Comparison of ENCODE assay signal across 12 mouse cellular contexts in the genomic region with DNA sequence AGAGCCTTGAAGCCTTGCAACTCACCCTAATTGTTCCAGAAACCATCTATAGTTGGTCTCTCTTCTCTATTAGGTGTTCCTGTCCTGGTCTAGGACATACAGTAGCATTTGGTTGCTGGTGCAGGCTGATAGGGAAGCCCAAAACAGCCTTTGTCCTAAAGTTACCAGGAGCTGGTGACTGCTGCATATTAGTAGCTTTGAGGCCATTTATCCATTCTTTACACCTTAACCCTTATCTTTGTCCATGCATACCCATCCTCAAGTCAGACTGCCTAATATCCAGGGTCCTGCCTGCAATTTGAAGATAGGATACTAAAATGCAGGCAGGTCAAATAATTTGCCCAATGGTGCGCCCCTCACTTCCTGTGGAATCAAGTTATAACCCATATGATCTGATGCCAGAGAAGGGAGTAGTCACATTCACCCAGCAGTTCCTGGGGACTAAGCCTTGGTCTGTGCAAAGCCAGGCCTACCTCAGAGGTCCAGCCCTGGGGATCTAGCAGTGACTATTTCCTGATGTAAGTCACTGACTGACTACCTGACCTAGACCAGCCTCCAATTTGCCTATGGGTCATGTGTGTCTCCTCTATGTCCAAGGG. TPM values are rescaled to one million over a fixed set of nuclear protein-coding genes. Genes with fewer than 3 reads are reported as not detected.
A peak's percentile ranks its signal among the peaks of the same experiment; 100 is the strongest.
DNase-seq lines count a peak whose midpoint lies in the region; ATAC-seq and TF ChIP-seq lines count a peak whose summit lies in the region.
"Had no signal": no experiment of that assay in that cellular context is flagged by ENCODE, and none has a peak within 500 bp of the region (broad histone marks: within the 10 kb centered on the region; RNA-seq: fewer than 3 reads in every experiment).

No protein-coding gene starts in this region.

- ATAC-seq in kidney, embryonic 16.5 days (ENCODE audit: low FRiP score, low TSS enrichment) = no peak
- ATAC-seq in megakaryocyte progenitor cell, adult 5-6 weeks (replicated peaks; ENCODE audit: poor library complexity) = peak; percentile 71
- ATAC-seq: midbrain, embryonic 15.5 days had no signal

- 77% methylated on average over 1 of the region's 1 CpGs for WGBS in kidney, embryonic 16.5 days

- no peak overlapping the region for H3K9ac ChIP-seq in kidney, embryonic 16.5 days (replicated peaks; ENCODE audit: low read length)
- H3K9ac ChIP-seq: hindbrain, embryonic 14.5 days; midbrain, embryonic 15.5 days had no signal

- H3K4me2 ChIP-seq in kidney, embryonic 16.5 days (replicated peaks; ENCODE audit: low read depth, low read length) = no peak overlapping the region
- H3K4me2 ChIP-seq: hindbrain, embryonic 14.5 days; midbrain, embryonic 15.5 days had no signal

- no peak for TF ChIP-seq CTCF in gastrocnemius, adult 2 months (IDR thresholded peaks at IDR 0.05)
- no peak for TF ChIP-seq CTCF in embryonic fibroblast, embryonic 13.5 days (IDR thresholded peaks at IDR 0.05; ENCODE audit: borderline replicate concordance, insufficient read depth, low read length)

- no peak for TF ChIP-seq POLR2A in embryonic fibroblast, embryonic 13.5 days (IDR thresholded peaks at IDR 0.05; ENCODE audit: low read depth, low read length)

- H3K36me3 ChIP-seq in kidney, embryonic 16.5 days (ENCODE audit: insufficient read depth, low read length) = no peaks in the 10 kb centered on the region
- H3K36me3 ChIP-seq: midbrain, embryonic 15.5 days had no signal

- peaks cover 13% of the 10 kb centered on the region; the same call in 1 of the 2 replicates for H3K27me3 ChIP-seq in kidney, embryonic 16.5 days (ENCODE audit: insufficient read depth, low read length)
- H3K27me3 ChIP-seq: midbrain, embryonic 15.5 days had no signal

- intact Hi-C loops in gastrocnemius, adult 2 months (cut with DNase I) = no loop called here
- intact Hi-C loops in gastrocnemius, postnatal 36 days (cut with DNase I) = no loop called here
- intact Hi-C loops in left cerebral cortex, postnatal 10 days (cut with DNase I) = no loop called here

- H3K4me1 ChIP-seq in kidney, embryonic 16.5 days (ENCODE audit: insufficient read depth, low read length) = peaks cover 5% of the 10 kb centered on the region
- H3K4me1 ChIP-seq in embryonic fibroblast, embryonic 13.5 days (ENCODE audit: control insufficient read depth, insufficient read depth, low read length) = peaks cover 22% of the 10 kb centered on the region
- H3K4me1 ChIP-seq: midbrain, embryonic 15.5 days had no signal

- peak overlapping the region; percentile 58 for H3K27ac ChIP-seq in gastrocnemius, adult 2 months
- H3K27ac ChIP-seq in kidney, embryonic 16.5 days (ENCODE audit: low read length) = peak overlapping the region; percentile 91
- H3K27ac ChIP-seq in embryonic fibroblast, embryonic 13.5 days (ENCODE audit: insufficient read depth, low read length) = peak overlapping the region; percentile 98
- H3K27ac ChIP-seq: hindbrain, embryonic 14.5 days; midbrain, embryonic 15.5 days had no signal

- H3K4me3 ChIP-seq in gastrocnemius, adult 2 months = no peak overlapping the region
- no peak overlapping the region for H3K4me3 ChIP-seq in kidney, embryonic 16.5 days (ENCODE audit: low read length)
- H3K4me3 ChIP-seq in embryonic fibroblast, embryonic 13.5 days (ENCODE audit: insufficient read depth, low read length) = no peak overlapping the region
- H3K4me3 ChIP-seq: midbrain, embryonic 15.5 days had no signal

- no peak for DNase-seq in gastrocnemius, adult 2 months
- DNase-seq in gastrocnemius, postnatal 36 days = no peak
- DNase-seq in kidney, adult 18-20 months = no peak
- DNase-seq in gastrocnemius, adult 8-10 months (ENCODE audit: low spot score in 2 of 2) = no peak
- no peak for DNase-seq in left cerebral cortex, postnatal 10 days (ENCODE audit: extremely low spot score in 1 of 2, low spot score in 2 of 2)
- DNase-seq: cerebellum, postnatal 14 days had no signal

- H3K9me3 ChIP-seq in kidney, embryonic 16.5 days (ENCODE audit: low read length) = no peaks in the 10 kb centered on the region
- H3K9me3 ChIP-seq: midbrain, embryonic 15.5 days had no signal

RNA-seq across cellular contexts. Expression of gene Bgn, which starts 7.6 kb away (rescaled TPM):
- 10 to 100 TPM; 37.5 to 70.6 TPM for total RNA-seq in gastrocnemius, adult 2 months (2021)
- total RNA-seq in gastrocnemius, postnatal 36 days (2021) = 100 to 1,000 TPM in 1 of 2 experiments, 10 to 100 TPM in 1; 70.0 to 118 TPM
- polyA plus RNA-seq in kidney, embryonic 16.5 days (2015; fragmentation: Nextera tagmentation; extraction: Ambion mirVana) = 98.7 and 109 TPM in 2 replicates
- 6,335 and 6,763 TPM in 2 replicates for polyA plus RNA-seq in embryonic fibroblast, embryonic 13.5 days (2011; ENCODE audit: insufficient read length, low read depth, missing spikeins)
- total RNA-seq in megakaryocyte progenitor cell, adult 5-6 weeks (2015) = 1.3 and 1.4 TPM in 2 replicates
- total RNA-seq in megakaryocyte progenitor cell, adult 5-6 weeks (2017) = 0.30 TPM in 1 of 2 replicates, not detected in the other
- total RNA-seq in gastrocnemius, adult 8-10 months (2022) = 10 to 100 TPM; 19.5 to 43.0 (median 27.5) TPM
- 10 to 100 TPM; 33.2 to 34.7 TPM for total RNA-seq in left cerebral cortex, postnatal 10 days (2021)

RNA-seq across cellular contexts. Expression of gene Haus7, which starts 16.9 kb away (rescaled TPM):
- total RNA-seq in gastrocnemius, adult 2 months (2021) = 10 to 100 TPM in 1 of 2 experiments, 1 to 10 TPM in 1; 9.3 to 10.7 TPM
- 10 to 100 TPM; 11.0 to 13.7 TPM for total RNA-seq in gastrocnemius, postnatal 36 days (2021)
- polyA plus RNA-seq in kidney, embryonic 16.5 days (2015; fragmentation: Nextera tagmentation; extraction: Ambion mirVana) = 64.2 and 70.0 TPM in 2 replicates
- polyA plus RNA-seq in embryonic fibroblast, embryonic 13.5 days (2011; ENCODE audit: insufficient read length, low read depth, missing spikeins) = 25.2 and 33.5 TPM in 2 replicates
- 27.1 and 34.7 TPM in 2 replicates for total RNA-seq in megakaryocyte progenitor cell, adult 5-6 weeks (2015)
- 48.9 and 63.1 TPM in 2 replicates for total RNA-seq in megakaryocyte progenitor cell, adult 5-6 weeks (2017)
- 10 to 100 TPM in 3 of 4 experiments, 1 to 10 TPM in 1; 9.3 to 13.2 (median 12.2) TPM for total RNA-seq in gastrocnemius, adult 8-10 months (2022)
- total RNA-seq in left cerebral cortex, postnatal 10 days (2021) = 10 to 100 TPM; 13.7 to 15.0 TPM

RNA-seq across cellular contexts. Expression of gene Atp2b3, which starts 27.1 kb away (rescaled TPM):
- 10 to 100 TPM; 10.1 to 12.7 TPM for total RNA-seq in gastrocnemius, adult 2 months (2021)
- 10 to 100 TPM; 13.2 to 14.3 TPM for total RNA-seq in gastrocnemius, postnatal 36 days (2021)
- 0.19 TPM in 2 replicates for polyA plus RNA-seq in kidney, embryonic 16.5 days (2015; fragmentation: Nextera tagmentation; extraction: Ambion mirVana)
- polyA plus RNA-seq in embryonic fibroblast, embryonic 13.5 days (2011; ENCODE audit: insufficient read length, low read depth, missing spikeins) = not detected in 2 replicates
- total RNA-seq in megakaryocyte progenitor cell, adult 5-6 weeks (2015) = not detected in 2 replicates
- not detected in 2 replicates for total RNA-seq in megakaryocyte progenitor cell, adult 5-6 weeks (2017)
- total RNA-seq in gastrocnemius, adult 8-10 months (2022) = 10 to 100 TPM; 10.7 to 14.4 (median 11.3) TPM
- total RNA-seq in left cerebral cortex, postnatal 10 days (2021) = 10 to 100 TPM; 63.9 to 64.2 TPM

RNA-seq across cellular contexts. Expression of gene Trex2, which starts 40.6 kb away (rescaled TPM):
- total RNA-seq in gastrocnemius, adult 2 months (2021) = not detected
- not detected for total RNA-seq in gastrocnemius, postnatal 36 days (2021)
- polyA plus RNA-seq in kidney, embryonic 16.5 days (2015; fragmentation: Nextera tagmentation; extraction: Ambion mirVana) = not detected in 2 replicates
- polyA plus RNA-seq in embryonic fibroblast, embryonic 13.5 days (2011; ENCODE audit: insufficient read length, low read depth, missing spikeins) = not detected in 2 replicates
- total RNA-seq in megakaryocyte progenitor cell, adult 5-6 weeks (2015) = not detected in 2 replicates
- not detected in 2 replicates for total RNA-seq in megakaryocyte progenitor cell, adult 5-6 weeks (2017)
- total RNA-seq in gastrocnemius, adult 8-10 months (2022) = not detected
- total RNA-seq in left cerebral cortex, postnatal 10 days (2021) = not detected
- polyA plus RNA-seq: hindbrain, embryonic 14.5 days; midbrain, embryonic 15.5 days; neural tube, embryonic 14.5 days had no signal

Comparison
In these comparisons a context has a peak if more than half of its experiments do, and no peak if none do; other contexts are left out.
1. RNA of gene Bgn, which starts 7.6 kb away (total RNA-seq): 70.0 to 118 TPM in gastrocnemius, postnatal 36 days, 37.5 to 70.6 TPM in gastrocnemius, adult 2 months, 33.2 to 34.7 TPM in left cerebral cortex, postnatal 10 days and 19.5 to 43.0 TPM in gastrocnemius, adult 8-10 months; 0.30 to 1.4 TPM in megakaryocyte progenitor cell, adult 5-6 weeks; every median in the first group is over 4 times any median in the second.
2. RNA of gene Atp2b3, which starts 27.1 kb away (total RNA-seq): 63.9 to 64.2 TPM in left cerebral cortex, postnatal 10 days, 13.2 to 14.3 TPM in gastrocnemius, postnatal 36 days, 10.1 to 12.7 TPM in gastrocnemius, adult 2 months and 10.7 to 14.4 TPM in gastrocnemius, adult 8-10 months; not detected in megakaryocyte progenitor cell, adult 5-6 weeks; every median in the first group is over 10 times any median in the second.
3. Peak in every context shown above with its lines, with median percentiles within 50 percentile points of each other: H3K27ac ChIP-seq.